Mouse (Mus musculus): ENCODE results near the gene Scarb1. TPM values are rescaled to one million over a fixed set of nuclear protein-coding genes. Genes with fewer than 3 reads are reported as not detected.

Gene Scarb1
- 307 and 831 TPM in 2 replicates for polyA plus RNA-seq (2015; fragmentation: Nextera tagmentation; extraction: Ambion mirVana)

DNA sequence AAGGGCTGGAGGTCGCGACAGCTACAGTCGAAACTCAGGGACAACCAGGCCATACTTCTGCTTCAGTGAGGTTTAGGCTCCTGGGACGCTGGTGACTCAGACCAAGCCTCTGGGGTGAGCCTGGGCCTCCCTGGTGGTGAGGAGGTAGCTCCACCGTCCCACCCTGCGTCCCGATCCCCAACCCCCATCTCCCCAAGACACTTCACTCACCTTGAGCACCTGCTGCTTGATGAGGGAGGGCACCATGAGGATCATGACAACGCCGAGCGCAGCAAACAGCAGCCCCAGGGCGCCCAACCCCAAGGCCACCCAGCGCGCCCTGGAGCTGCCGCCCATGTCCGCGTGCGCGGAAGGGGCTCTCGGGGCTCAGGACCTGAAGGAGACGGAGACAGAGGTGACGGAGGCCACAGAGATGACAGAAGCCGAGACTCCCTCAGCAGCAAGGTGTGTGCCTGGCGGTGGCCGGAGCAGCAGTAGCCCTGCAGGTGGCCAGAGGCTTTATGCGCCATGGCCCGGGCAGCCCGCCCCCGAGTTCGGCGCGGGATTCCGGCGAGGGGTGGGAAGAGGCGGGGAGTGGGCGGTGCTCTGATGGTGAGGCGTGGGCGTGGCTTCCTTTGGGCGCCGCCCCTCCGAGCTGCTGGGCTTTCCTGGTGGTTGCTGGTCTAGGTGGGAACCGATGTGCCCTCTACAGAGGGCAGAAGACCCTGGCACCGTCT, at the start of gene Scarb1:
Scarb1 (minus strand) TSS at position 548 of the 716 bp plus-strand sequence.

DNA sequence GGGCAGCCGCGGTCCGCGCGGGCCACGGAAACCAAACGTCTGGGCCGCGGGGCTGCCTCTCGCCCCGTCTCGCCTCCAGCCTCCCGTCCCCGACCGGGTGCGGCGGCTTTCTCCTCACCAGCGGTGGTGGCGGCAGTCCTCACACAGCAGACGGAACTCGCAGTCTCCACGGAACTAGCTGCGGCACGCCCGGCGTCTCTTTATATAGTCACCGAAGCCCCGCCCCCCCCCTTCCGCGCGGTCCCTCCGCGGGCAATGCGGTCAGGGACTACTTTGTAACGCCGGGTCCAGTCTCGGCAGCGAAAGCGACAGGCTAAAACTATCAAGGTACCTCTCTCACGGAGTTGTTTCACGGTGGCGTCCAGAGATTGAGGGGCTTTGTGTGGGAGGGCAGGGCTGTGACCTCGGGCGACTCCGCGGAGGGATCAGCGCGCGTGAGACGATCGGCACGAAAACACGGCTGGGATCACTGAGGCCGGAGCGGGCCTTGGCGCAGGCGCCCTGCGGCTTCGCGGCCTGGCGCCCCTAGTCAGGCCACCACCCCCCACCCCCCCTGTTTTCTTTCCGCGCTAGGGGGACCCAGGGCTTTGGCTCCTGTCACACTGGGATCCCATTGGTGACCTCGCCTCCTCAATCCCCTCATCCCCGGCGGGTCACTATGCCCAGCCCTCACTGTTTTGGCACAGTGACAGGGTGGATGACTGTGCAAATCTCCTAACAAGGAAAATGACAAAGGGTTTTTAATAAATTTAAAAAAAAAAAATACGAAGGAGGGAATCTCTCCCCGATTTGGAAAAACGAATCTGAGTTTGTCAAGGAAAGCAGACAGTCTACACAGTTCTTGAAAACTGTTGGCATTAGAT, 48.9 kb upstream of the Scarb1 start, which contains the start of gene Ubc:
Ubc (minus strand) TSS at position 624 of the 863 bp plus-strand sequence.

DNA sequence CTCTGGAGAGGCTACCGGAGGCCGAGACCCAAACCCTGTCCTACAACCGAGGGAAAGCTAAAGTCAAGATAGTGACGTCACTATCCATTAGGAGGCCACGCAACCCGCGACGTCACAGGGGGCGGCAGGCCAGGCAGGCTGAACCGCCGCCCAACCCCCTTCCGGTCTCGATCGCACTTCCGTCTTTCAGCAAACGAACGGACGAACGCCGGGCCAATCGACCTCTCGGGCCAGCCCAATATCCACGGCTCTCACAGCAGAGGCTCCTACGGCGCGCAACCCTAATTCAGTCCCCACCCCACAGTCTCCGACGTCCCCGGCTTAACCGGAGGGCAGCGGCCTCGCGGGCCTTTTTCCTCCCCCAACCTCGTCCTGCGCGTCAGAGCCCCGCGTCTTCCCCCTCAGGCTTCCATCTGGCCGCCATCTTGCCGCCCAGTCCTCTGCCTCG, 48.3 kb upstream of the Scarb1 start, which contains the start of gene Gm10382:
Gm10382 (plus strand) TSS at position 192 of the 448 bp plus-strand sequence.

Other genes starting within 250 kb of the Scarb1 start
- gene Ncor2, start 161.9 kb downstream of the Scarb1 start, polyA plus RNA-seq (2015; fragmentation: Nextera tagmentation; extraction: Ambion mirVana), result 27.9 and 39.0 TPM in 2 replicates
- gene Gm10382, start 48.2 kb upstream of the Scarb1 start, polyA plus RNA-seq (2015; fragmentation: Nextera tagmentation; extraction: Ambion mirVana), result 0.33 and 0.97 TPM in 2 replicates
- gene Ubc, start 49.1 kb upstream of the Scarb1 start, polyA plus RNA-seq (2015; fragmentation: Nextera tagmentation; extraction: Ambion mirVana), result 858 and 1,140 TPM in 2 replicates
- 3.0 and 5.4 TPM in 2 replicates for gene Dhx37, start 93.0 kb upstream of the Scarb1 start, polyA plus RNA-seq (2015; fragmentation: Nextera tagmentation; extraction: Ambion mirVana)
- 16.0 and 31.5 TPM in 2 replicates for gene Bri3bp, start 100.5 kb upstream of the Scarb1 start, polyA plus RNA-seq (2015; fragmentation: Nextera tagmentation; extraction: Ambion mirVana)
- 19.3 and 21.4 TPM in 2 replicates for gene Aacs, start 134.7 kb upstream of the Scarb1 start, polyA plus RNA-seq (2015; fragmentation: Nextera tagmentation; extraction: Ambion mirVana)
- gene Tmem132b, start 190.7 kb upstream of the Scarb1 start, polyA plus RNA-seq (2015; fragmentation: Nextera tagmentation; extraction: Ambion mirVana), result 0.17 and 0.22 TPM in 2 replicates

Data from adrenal gland, postnatal 0 days (tissue).